Mouse (Mus musculus) gastrocnemius, postnatal 36 days (tissue): ENCODE measurements around the gene Sult2b1. TPM values are rescaled to one million over a fixed set of nuclear protein-coding genes. Genes with fewer than 3 reads are reported as not detected.
A peak's percentile ranks its signal among the peaks of the same experiment; 100 is the strongest.

Experiments
- DNase-seq, 2 experiments: peaks; one replicate each; pipeline ENCODE4 v3.0.0; 2022
- intact Hi-C: fragments of 180-260 bp; cut with DNase I; formaldehyde crosslinking; loops from one replicate; pipeline ENCODE4 v1.15.1; 2025
- long read RNA-seq, 2 experiments: library from polyadenylated mRNA; stranded (forward); transcript quantifications; one replicate each; pipeline ENCODE4 v2.0.0; 2021
- total RNA-seq, 2 experiments: library from RNA; stranded (reverse); gene quantifications; 2 replicates each; pipeline ENCODE4 v1.2.3; 2021

The Sult2b1 gene
- not detected for total RNA-seq
- long read RNA-seq, experiment 1: 0 reads
- long read RNA-seq, experiment 2: 0 reads

- no peak for DNase-seq
- intact Hi-C loops: no loop called here
Measured at GRCm38 (mm10) chr7:45784524-45785372, at the start of gene Sult2b1. TSS of gene Sult2b1 (minus strand) at chr7:45784669.

GRCm38 (mm10) chr7:45833924-45834323, 49.5 kb upstream of the Sult2b1 start:
- no peak for DNase-seq

GRCm38 (mm10) chr7:45833148-45833790, 48.8 kb upstream of the Sult2b1 start:
- no peak for DNase-seq
- intact Hi-C loops: no loop called here

More at GRCm38 (mm10) chr7:45833924-45834323, 49.5 kb upstream of the Sult2b1 start:
- intact Hi-C loops: no loop called here

- intact Hi-C loops: no loop called here
Measured at GRCm38 (mm10) chr7:45832428-45832827, 48.0 kb upstream of the Sult2b1 start.

GRCm38 (mm10) chr7:45831128-45831525, 46.7 kb upstream of the Sult2b1 start:
- intact Hi-C loops: no loop called here
- DNase-seq: no peak

More at GRCm38 (mm10) chr7:45832428-45832827, 48.0 kb upstream of the Sult2b1 start:
- DNase-seq: no peak

- peak; percentile 69 to 82 for DNase-seq
- intact Hi-C loops: no loop called here
Measured at GRCm38 (mm10) chr7:45830427-45831127, 46.1 kb upstream of the Sult2b1 start, which contains the start of gene Grwd1. TSS of gene Grwd1 (minus strand) at chr7:45830944.

- intact Hi-C loops: no loop called here
Measured at GRCm38 (mm10) chr7:45826631-45827030, 42.2 kb upstream of the Sult2b1 start.

GRCm38 (mm10) chr7:45824598-45824997, 40.1 kb upstream of the Sult2b1 start, which contains the start of gene Kcnj14:
TSS of gene Kcnj14 (minus strand) at chr7:45824782.
- no peak for DNase-seq
- intact Hi-C loops: no loop called here

More at GRCm38 (mm10) chr7:45826631-45827030, 42.2 kb upstream of the Sult2b1 start:
- DNase-seq: no peak

GRCm38 (mm10) chr7:45820913-45821312, 36.4 kb upstream of the Sult2b1 start:
- intact Hi-C loops: no loop called here
- DNase-seq: no peak

GRCm38 (mm10) chr7:45819843-45820242, 35.4 kb upstream of the Sult2b1 start:
- intact Hi-C loops: no loop called here
- no peak for DNase-seq

GRCm38 (mm10) chr7:45815984-45816351, 31.5 kb upstream of the Sult2b1 start:
- DNase-seq: no peak
- intact Hi-C loops: no loop called here

GRCm38 (mm10) chr7:45815323-45815983, 31.0 kb upstream of the Sult2b1 start:
- intact Hi-C loops: no loop called here

GRCm38 (mm10) chr7:45814841-45815240, 30.4 kb upstream of the Sult2b1 start:
- DNase-seq: no peak
- intact Hi-C loops: no loop called here

More at GRCm38 (mm10) chr7:45815323-45815983, 31.0 kb upstream of the Sult2b1 start:
- DNase-seq: no peak

GRCm38 (mm10) chr7:45813787-45814779, 29.6 kb upstream of the Sult2b1 start, which contains the start of gene Cyth2:
TSS of gene Cyth2 (minus strand) at chr7:45814581.
- intact Hi-C loops: no loop called here

GRCm38 (mm10) chr7:45812921-45813320, 28.5 kb upstream of the Sult2b1 start:
- intact Hi-C loops: no loop called here
- DNase-seq: no peak

More at GRCm38 (mm10) chr7:45813787-45814779, 29.6 kb upstream of the Sult2b1 start, which contains the start of gene Cyth2:
- peak; percentile 98 for DNase-seq

GRCm38 (mm10) chr7:45809276-45810075, 25.0 kb upstream of the Sult2b1 start:
- intact Hi-C loops: no loop called here
- DNase-seq: no peak

- no peak for DNase-seq
- intact Hi-C loops: no loop called here
Measured at GRCm38 (mm10) chr7:45808471-45808870, 24.0 kb upstream of the Sult2b1 start.

- DNase-seq: no peak
- intact Hi-C loops: no loop called here
Measured at GRCm38 (mm10) chr7:45805941-45806340, 21.5 kb upstream of the Sult2b1 start.
